9 mouse cellular contexts compared by ENCODE assay signal in genomic region chr16:34262731-34263460, GRCm38 (mm10).
A peak's percentile ranks its signal among the peaks of the same experiment; 100 is the strongest.
DNase-seq lines count a peak whose midpoint lies in the region; ATAC-seq and TF ChIP-seq lines count a peak whose summit lies in the region.
"Had no signal": no experiment of that assay in that cellular context is flagged by ENCODE, and none has a peak within 500 bp of the region (broad histone marks: within the 10 kb centered on the region; RNA-seq: fewer than 3 reads in every experiment).

No protein-coding gene starts in this region.

- H3K4me2 ChIP-seq in midbrain, postnatal 0 days (ENCODE audit: low read depth, low read length, poor library complexity, severe bottlenecking): no peak overlapping the region
- H3K4me2 ChIP-seq in hindbrain, postnatal 0 days (ENCODE audit: low read depth, low read length): 0 out of 2 replicates have a peak overlapping the region, but pooled peaks have one; percentile 1
- H3K4me2 ChIP-seq in neural tube, embryonic 14.5 days (ENCODE audit: low read depth, low read length): no peak overlapping the region
- H3K4me2 ChIP-seq: liver, embryonic 15.5 days had no signal

- TF ChIP-seq CTCF in midbrain, postnatal 0 days (IDR thresholded peaks at IDR 0.05): no peak
- no peak for TF ChIP-seq CTCF in hindbrain, postnatal 0 days (IDR thresholded peaks at IDR 0.05; ENCODE audit: low read depth)

- no peak overlapping the region for H3K4me3 ChIP-seq in midbrain, embryonic 10.5 days
- H3K4me3 ChIP-seq in midbrain, postnatal 0 days (ENCODE audit: low read depth, low read length): no peak overlapping the region
- no peak overlapping the region for H3K4me3 ChIP-seq in hindbrain, postnatal 0 days (ENCODE audit: low read length)
- no peak overlapping the region for H3K4me3 ChIP-seq in neural tube, embryonic 14.5 days (ENCODE audit: low read depth, low read length)
- H3K4me3 ChIP-seq: liver, embryonic 15.5 days had no signal

- no peak for ATAC-seq in midbrain, postnatal 0 days (ENCODE audit: low FRiP score)
- peak; percentile 40; the same call in 1 of the 2 replicates for ATAC-seq in hindbrain, postnatal 0 days
- peak; percentile 28; the same call in 1 of the 2 replicates for ATAC-seq in neural tube, embryonic 14.5 days (ENCODE audit: low read depth)
- ATAC-seq in CD4-positive, CD25-positive, alpha-beta regulatory T cell, adult 4 months: no peak

- no peaks in the 10 kb centered on the region for H3K9me3 ChIP-seq in midbrain, embryonic 10.5 days (replicated peaks)
- H3K9me3 ChIP-seq in midbrain, postnatal 0 days (ENCODE audit: low read length): no peaks in the 10 kb centered on the region
- no peaks in the 10 kb centered on the region for H3K9me3 ChIP-seq in hindbrain, postnatal 0 days (ENCODE audit: low read length)
- H3K9me3 ChIP-seq in neural tube, embryonic 14.5 days (ENCODE audit: control insufficient read depth, low read length): no peaks in the 10 kb centered on the region
- H3K9me3 ChIP-seq: liver, embryonic 15.5 days had no signal

- H3K27ac ChIP-seq in midbrain, embryonic 10.5 days (replicated peaks): peak overlapping the region; percentile 49
- H3K27ac ChIP-seq in midbrain, postnatal 0 days (ENCODE audit: low read depth, low read length): no peak overlapping the region
- no peak overlapping the region for H3K27ac ChIP-seq in hindbrain, postnatal 0 days
- H3K27ac ChIP-seq in neural tube, embryonic 14.5 days (ENCODE audit: low read depth, low read length): no peak overlapping the region
- H3K27ac ChIP-seq: liver, embryonic 15.5 days had no signal

- no peaks in the 10 kb centered on the region for H3K36me3 ChIP-seq in midbrain, embryonic 10.5 days
- H3K36me3 ChIP-seq in midbrain, postnatal 0 days (ENCODE audit: insufficient read depth, low read length): 0 out of 2 replicates have a peak, but pooled peaks cover 5% of the 10 kb centered on the region
- no peaks in the 10 kb centered on the region for H3K36me3 ChIP-seq in hindbrain, postnatal 0 days (ENCODE audit: insufficient read depth, low read length)
- no peaks in the 10 kb centered on the region for H3K36me3 ChIP-seq in neural tube, embryonic 14.5 days (ENCODE audit: control insufficient read depth, insufficient read depth, low read length)
- H3K36me3 ChIP-seq: liver, embryonic 15.5 days had no signal

- 82% methylated on average over 22 of the region's 22 CpGs for WGBS in midbrain, embryonic 10.5 days
- WGBS in midbrain, postnatal 0 days: 59% methylated on average over 22 of the region's 22 CpGs
- 41% methylated on average over 22 of the region's 22 CpGs for WGBS in hindbrain, postnatal 0 days
- 66% methylated on average over 22 of the region's 22 CpGs for WGBS in neural tube, embryonic 14.5 days

- DNase-seq in adrenal gland, postnatal 10 days: peak; percentile 60
- no peak for DNase-seq in adrenal gland, adult 2 months
- DNase-seq in midbrain, embryonic 10.5 days (ENCODE audit: low spot score): no peak
- no peak for DNase-seq in midbrain, postnatal 0 days (ENCODE audit: low spot score)
- DNase-seq in hindbrain, postnatal 0 days (ENCODE audit: low spot score): no peak
- DNase-seq in thymus, postnatal 10 days (ENCODE audit: low spot score in 2 of 2): no peak

- no peak overlapping the region for H3K9ac ChIP-seq in midbrain, postnatal 0 days (replicated peaks; ENCODE audit: low read length, poor library complexity, severe bottlenecking)
- no peak overlapping the region for H3K9ac ChIP-seq in hindbrain, postnatal 0 days (replicated peaks; ENCODE audit: low read length)
- H3K9ac ChIP-seq in neural tube, embryonic 14.5 days (replicated peaks; ENCODE audit: low read depth, low read length): no peak overlapping the region
- H3K9ac ChIP-seq: liver, embryonic 15.5 days had no signal

- peaks cover 32% of the 10 kb centered on the region for H3K4me1 ChIP-seq in midbrain, embryonic 10.5 days
- no peaks in the 10 kb centered on the region for H3K4me1 ChIP-seq in midbrain, postnatal 0 days (ENCODE audit: insufficient read depth, low read length)
- no peaks in the 10 kb centered on the region for H3K4me1 ChIP-seq in hindbrain, postnatal 0 days (ENCODE audit: insufficient read depth, low read length)
- H3K4me1 ChIP-seq in neural tube, embryonic 14.5 days (ENCODE audit: control insufficient read depth, insufficient read depth, low read length): peaks cover 9% of the 10 kb centered on the region; the same call in 1 of the 2 replicates
- H3K4me1 ChIP-seq: liver, embryonic 15.5 days had no signal

- no peaks in the 10 kb centered on the region for H3K27me3 ChIP-seq in midbrain, embryonic 10.5 days (ENCODE audit: low read depth, poor library complexity, severe bottlenecking)
- H3K27me3 ChIP-seq in midbrain, postnatal 0 days (ENCODE audit: insufficient read depth, low read length): no peaks in the 10 kb centered on the region
- H3K27me3 ChIP-seq in hindbrain, postnatal 0 days (ENCODE audit: insufficient read depth, low read length): no peaks in the 10 kb centered on the region
- no peaks in the 10 kb centered on the region for H3K27me3 ChIP-seq in neural tube, embryonic 14.5 days (ENCODE audit: control insufficient read depth, insufficient read depth, low read length)
- H3K27me3 ChIP-seq: liver, embryonic 15.5 days had no signal

Comparison
In these comparisons a context has a peak if more than half of its experiments do, and no peak if none do; other contexts are left out.
1. ATAC-seq: peak in hindbrain, postnatal 0 days (single experiment) and neural tube, embryonic 14.5 days (single experiment); none in midbrain, postnatal 0 days (single experiment) and CD4-positive, CD25-positive, alpha-beta regulatory T cell, adult 4 months (single experiment).